Mouse (Mus musculus) monocyte, adult 2 months (primary cell): ENCODE data around the gene Fnbp1.
"Not testable (repeated sequence)": the region's sequence is repeated elsewhere in the genome, so short reads cannot be mapped to it uniquely, and the experiment has no call there.

Experiments
- DNase-seq, 2 experiments: peaks; one replicate each; pipeline ENCODE4 v3.0.0; 2022; ENCODE audit warnings: low spot score in 2 of 2, low read depth in 1 of 2

Fnbp1 gene

GRCm38 (mm10) chr2:31141867-31142454, at the start of gene Fnbp1:
Gene Fnbp1 (minus strand): TSS chr2:31142008.
- peak; percentile 34 to 70 for DNase-seq

DNA sequence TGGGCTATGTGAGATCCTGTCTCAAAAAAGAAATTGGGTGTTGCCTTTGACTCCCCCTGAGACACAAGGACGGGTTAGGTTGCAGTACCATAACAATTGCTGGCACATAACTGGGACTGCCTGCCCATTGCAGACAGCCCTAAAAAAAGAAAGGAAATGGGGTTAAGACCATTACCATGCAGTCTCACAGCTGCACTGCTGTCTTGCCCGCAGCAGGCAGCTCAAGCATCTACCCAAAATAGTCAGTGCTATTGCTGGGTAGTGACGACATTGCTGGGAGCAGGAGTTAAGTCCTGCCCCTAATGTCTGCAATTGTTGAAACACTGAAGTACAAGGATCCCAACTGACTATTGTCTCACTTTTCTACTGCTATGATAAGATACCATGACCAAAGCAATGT, 47.8 kb upstream of the Fnbp1 start:
- no peak for DNase-seq

GRCm38 (mm10) chr2:31188691-31189090, 46.9 kb upstream of the Fnbp1 start:
- no peak for DNase-seq

DNA sequence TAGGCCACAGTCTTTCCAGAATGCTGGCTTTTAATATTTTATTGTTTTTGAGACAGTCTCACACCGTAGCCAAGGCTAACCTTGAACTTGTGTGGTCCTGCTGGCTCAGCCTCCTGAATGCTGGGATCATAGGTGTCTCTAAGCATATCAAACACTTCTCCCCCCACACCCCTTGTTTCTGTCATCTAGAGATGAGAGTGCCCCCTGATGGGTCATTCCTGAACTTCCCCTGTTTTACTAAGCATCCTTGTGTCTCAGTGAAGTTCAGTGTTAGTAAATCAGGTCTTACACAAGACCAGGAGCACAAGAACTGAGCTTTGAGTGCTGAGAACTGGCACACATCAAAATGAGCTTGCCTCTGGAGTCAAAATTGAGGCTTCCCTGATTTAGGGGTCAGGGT, 42.0 kb upstream of the Fnbp1 start:
- DNase-seq = no peak

DNA sequence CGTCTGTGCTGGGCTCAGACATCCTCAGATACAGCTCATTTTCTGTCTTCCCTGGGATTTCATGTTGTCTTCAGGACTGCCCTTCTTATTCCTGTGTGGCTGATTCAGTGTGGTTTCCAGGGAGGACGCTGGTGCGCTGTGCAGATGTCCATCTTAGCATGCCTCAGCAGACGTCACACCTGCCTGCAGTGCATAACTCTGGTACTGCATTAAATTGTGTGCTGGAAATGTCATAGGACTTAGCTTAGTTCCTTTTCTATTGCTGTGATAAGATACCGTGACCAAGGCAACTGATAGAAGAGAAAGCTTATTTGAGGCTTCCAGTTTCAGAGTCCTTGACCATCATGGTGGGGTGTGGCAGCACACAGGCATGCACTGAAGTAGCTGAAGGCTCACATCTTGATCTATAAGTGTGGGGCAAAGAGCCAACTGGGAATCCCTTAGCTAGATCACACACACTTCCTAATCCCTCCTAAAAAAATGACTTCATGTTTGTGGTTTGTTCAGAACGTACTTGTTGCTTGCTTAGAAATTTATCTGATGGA, 41.0 kb upstream of the Fnbp1 start:
- DNase-seq = no peak

GRCm38 (mm10) chr2:31180081-31180551, 38.3 kb upstream of the Fnbp1 start:
- no peak for DNase-seq

GRCm38 (mm10) chr2:31179471-31179870, 37.7 kb upstream of the Fnbp1 start:
- DNase-seq = no peak

DNA sequence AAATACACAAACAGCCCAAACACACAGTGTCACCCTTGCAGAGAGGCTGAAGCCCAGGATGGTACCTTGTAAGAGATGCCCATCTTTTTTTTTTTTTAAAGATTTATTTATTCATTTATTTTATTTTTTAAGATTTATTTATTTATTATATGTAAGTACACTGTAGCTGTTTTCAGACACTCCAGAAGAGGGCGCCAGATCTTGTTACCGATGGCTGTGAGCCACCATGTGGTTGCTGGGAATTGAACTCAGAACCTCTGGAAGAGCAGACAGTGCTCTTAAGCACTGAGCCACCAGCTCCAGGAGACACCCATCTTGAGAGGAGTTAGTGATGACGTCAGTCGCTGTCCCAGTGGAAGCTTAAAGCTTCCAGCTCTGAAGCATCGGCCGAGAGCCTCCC, 36.8 kb upstream of the Fnbp1 start:
- not testable (repeated sequence) for DNase-seq

- no peak for DNase-seq
Observed at GRCm38 (mm10) chr2:31173290-31173689, 31.5 kb upstream of the Fnbp1 start.

- no peak for DNase-seq
Observed at GRCm38 (mm10) chr2:31172536-31172935, 30.7 kb upstream of the Fnbp1 start.

DNA sequence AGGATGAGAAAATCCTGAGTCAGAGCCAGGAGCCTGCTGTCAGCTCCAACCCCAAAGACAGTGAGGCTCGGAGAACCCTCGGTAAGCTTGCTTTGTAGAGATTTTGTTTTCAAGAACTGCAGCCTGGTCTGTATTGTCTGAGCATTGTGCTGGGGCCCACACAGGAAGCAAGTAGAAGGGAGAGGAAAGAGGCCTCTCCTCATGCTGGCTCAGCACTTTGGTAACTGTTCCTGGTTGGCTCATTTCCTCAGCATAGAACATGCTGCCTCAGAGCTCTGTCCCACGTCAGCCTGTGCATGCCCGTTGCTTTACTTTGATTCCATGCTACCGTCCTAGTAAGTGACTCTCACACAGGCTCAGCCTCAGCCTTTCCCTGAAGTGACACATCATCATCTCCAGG, 30.2 kb upstream of the Fnbp1 start:
- DNase-seq = no peak

- no peak for DNase-seq
Observed at GRCm38 (mm10) chr2:31170164-31170563, 28.4 kb upstream of the Fnbp1 start.

DNA sequence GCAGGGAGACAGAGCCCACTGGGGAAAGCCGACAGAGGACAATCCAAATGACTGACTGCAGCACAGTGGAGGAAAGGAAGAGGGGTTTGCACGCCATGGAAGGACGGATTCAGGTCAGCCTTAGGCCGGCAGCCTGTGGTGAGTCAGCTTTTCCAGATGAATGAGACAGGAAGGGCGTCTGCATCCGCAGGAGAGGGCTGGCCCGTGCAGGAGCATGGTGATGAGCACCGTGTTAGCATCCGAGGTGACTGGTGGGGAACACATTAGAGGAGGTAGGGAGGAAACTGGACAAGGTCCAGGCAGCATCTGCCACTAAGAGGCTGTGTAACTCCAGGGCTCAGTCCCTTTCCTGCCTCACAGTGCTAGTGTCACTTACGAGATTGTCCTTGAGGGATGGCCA, 27.2 kb upstream of the Fnbp1 start:
- DNase-seq = no peak

DNA sequence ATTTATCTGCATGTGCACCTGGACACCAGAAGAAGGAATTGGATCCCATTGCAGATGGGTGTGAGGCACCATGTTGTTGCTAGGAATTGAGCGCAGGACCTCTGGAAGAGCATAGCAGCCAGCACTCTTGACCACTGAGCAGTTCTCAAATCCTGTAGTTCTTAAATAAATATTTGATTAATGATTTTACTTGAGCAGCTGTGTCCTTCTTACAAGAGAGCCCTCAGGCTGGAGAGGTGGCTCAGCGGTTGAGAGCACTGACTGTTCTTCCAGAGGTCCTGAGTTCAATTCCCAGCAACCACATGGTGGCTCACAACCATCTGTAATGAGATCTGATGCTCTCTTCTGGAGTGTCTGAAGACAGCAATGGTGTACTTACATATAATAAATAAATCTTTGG, 25.8 kb upstream of the Fnbp1 start:
- DNase-seq = not testable (repeated sequence)

DNA sequence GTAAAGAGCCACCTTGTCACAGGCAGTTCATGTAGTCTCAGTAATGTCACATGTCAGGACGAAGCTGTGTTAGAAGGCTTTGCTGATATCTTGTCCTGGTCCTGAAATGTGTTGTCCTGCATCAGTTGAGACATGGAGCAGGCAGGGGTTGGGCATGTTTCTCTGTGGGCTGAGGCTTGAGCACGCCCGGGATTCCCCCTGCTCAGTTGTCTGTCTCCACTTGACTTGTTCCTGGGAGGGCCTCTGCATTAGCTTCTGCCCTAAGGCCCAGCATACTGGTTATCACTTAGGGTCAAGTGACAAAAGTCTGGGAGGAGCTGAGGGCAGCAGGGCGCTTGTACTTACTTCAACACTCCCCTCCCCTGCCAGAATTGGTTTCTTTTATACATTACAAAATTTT, 23.7 kb upstream of the Fnbp1 start:
- DNase-seq = no peak

DNA sequence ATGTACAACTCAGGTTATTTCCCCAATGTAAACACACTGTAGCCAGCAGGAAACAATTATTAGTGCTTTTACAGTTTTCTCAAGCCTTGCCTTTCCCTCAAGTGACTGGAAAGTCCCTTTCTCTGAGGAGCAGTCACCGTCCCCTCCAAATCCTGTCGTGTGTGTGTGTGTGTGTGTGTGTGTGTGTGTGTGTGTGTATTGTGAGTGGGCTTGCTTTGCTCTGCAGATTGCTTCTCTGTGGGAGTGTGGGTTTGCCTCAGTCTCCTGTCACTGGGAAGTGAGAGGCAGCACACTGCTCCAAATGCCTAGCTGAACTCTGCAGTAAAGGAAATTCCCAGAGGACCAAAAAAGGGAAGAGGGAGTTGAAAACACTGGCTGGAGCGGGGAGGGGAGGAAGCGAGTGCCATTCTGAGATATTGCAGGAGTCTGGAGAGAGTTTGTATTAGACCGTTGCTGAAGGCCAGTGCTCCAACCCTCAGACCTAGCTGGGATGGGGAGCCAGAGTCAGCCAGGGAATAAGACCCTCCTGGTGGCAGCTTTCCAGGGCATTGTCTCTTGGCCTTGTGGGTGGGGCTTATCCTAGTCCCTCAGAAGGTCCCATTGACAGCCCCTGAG, 23.1 kb upstream of the Fnbp1 start:
- no peak for DNase-seq

GRCm38 (mm10) chr2:31163361-31164118, 21.7 kb upstream of the Fnbp1 start:
- DNase-seq = no peak

GRCm38 (mm10) chr2:31161620-31162019, 19.8 kb upstream of the Fnbp1 start:
- no peak for DNase-seq

DNA sequence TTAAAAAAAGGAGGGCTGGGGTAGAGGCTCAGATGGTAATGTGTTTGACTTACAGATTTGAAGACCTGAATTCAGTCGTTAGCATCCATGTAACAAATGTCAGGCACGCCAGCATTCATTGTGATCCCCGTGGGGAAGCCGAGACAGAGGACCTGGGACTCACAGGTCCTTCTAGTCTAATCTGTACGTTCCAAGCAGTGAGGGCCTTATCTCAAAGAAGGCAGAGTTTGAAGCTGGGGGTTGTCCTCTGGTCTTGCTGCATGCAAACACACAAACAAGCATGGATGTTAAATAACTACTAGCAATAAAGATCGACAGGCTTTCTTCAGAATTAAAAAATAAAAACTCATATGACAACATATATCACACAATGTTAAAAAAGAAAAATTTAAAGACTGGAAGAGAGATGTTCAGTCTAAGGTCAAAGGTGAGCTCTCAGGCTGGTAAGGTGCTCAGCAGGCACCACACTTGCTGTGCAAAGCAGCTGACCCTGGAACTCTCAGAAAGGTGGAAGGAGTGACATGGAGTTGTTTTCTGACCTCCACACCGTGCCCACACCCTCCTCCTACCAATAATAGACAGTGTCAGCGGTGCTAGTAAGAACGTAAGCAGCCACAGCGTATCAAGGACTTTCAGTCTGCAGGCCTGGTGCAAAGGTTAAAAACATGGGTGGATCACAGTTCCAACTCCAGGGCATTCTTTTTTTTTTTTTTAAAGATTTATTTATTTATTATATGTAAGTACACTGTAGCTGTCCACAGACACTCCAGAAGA, 18.5 kb upstream of the Fnbp1 start:
- DNase-seq = no peak

- DNase-seq = no peak
Observed at GRCm38 (mm10) chr2:31156846-31157245, 15.0 kb upstream of the Fnbp1 start.
